Mouse (Mus musculus) T-cell, adult 2 months (primary cell): Measurements from ENCODE around the gene Csad.
"Not testable (repeated sequence)": the region's sequence is repeated elsewhere in the genome, so short reads cannot be mapped to it uniquely, and the experiment has no call there.

Experiments
- DNase-seq: peaks from one replicate; pipeline ENCODE4 v3.0.0; 2022; ENCODE audit warnings: low spot score

Csad gene

DNA sequence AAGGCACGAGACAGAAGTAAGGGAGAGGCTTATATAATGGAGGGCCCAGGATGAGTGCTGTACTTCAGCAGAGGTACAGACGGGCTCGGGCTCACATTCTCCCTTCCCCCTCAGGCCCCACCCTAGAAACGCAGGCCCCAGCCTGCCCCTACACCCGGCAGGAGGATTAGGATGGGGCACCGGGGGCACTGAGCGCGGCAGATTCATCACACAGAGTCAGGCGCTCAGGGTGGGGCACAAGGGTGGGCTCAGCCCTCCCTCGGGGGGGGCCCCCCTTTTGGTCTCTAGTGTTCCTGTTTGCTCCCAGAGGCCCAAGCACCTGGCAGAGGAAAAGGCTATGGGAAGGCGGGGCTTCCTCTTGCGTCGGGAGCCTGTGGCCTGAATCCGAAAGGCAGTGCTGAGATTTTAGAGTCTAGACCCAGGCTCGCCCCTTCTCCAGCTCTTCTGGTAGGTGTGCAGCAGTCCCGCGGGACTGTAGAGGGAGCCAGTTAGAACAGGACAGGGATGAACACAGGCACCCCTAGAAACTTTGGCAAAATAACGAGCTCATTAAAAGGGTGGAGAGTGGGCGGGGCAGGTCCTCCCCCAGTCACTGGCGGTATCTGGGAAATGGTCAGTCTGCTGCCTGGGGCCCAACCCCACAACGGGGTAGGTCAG, 31.0 kb upstream of the Csad start:
- no peak for DNase-seq

GRCm38 (mm10) chr15:102233896-102234295, 29.4 kb upstream of the Csad start:
- DNase-seq: no peak

DNA sequence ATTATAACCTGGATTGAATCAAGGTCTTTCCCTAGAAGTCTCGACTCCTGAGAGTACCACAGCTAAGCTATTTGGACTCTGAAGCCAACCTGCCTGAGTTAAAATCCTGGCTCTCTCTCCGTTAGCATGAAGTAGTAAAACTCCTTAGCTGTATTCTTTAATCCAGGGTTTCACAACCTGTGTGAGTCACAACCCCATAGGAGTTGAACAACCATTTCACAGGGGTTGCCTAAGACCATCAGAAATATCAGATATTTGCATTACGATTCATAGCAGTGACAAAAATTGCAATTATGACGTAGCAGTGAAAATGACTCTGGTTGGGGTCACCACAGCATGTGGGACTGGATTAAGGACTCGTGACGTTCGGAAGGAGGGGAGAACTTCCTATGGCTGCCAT, 28.2 kb upstream of the Csad start:
- DNase-seq: no peak

- peak; percentile 72 for DNase-seq
Measured at GRCm38 (mm10) chr15:102231748-102232147, 27.2 kb upstream of the Csad start, which contains the start of gene Itgb7. Gene Itgb7, minus strand, starts transcription at chr15:102231944.

- DNase-seq: peak; percentile 56
Measured at GRCm38 (mm10) chr15:102230408-102231321, 26.1 kb upstream of the Csad start.

DNA sequence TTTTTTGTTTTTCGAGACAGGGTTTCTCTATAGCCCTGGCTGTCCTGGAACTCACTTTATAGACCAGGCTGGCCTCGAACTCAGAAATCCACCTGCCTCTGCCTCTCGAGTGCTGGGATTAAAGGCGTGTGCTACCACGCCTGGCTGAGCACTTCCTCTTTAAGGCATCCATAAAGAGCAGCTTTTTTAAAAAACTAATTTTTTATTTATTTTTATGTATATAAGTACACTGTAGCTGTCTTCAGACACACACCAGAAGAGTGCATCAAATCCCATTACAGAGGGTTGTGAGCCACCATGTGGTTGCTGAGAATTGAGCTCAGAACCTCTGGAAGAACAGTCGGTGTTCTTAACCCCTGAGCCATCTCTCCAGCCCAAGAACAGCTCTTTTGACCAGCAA, 21.1 kb upstream of the Csad start:
- DNase-seq: not testable (repeated sequence)

GRCm38 (mm10) chr15:102224992-102225617, 20.6 kb upstream of the Csad start:
- peak; percentile 86 for DNase-seq

GRCm38 (mm10) chr15:102224186-102224991, 19.9 kb upstream of the Csad start:
- peak; percentile 80 for DNase-seq

GRCm38 (mm10) chr15:102222386-102222785, 17.9 kb upstream of the Csad start:
- DNase-seq: no peak

- no peak for DNase-seq
Measured at GRCm38 (mm10) chr15:102217325-102217724, 12.8 kb upstream of the Csad start.

DNA sequence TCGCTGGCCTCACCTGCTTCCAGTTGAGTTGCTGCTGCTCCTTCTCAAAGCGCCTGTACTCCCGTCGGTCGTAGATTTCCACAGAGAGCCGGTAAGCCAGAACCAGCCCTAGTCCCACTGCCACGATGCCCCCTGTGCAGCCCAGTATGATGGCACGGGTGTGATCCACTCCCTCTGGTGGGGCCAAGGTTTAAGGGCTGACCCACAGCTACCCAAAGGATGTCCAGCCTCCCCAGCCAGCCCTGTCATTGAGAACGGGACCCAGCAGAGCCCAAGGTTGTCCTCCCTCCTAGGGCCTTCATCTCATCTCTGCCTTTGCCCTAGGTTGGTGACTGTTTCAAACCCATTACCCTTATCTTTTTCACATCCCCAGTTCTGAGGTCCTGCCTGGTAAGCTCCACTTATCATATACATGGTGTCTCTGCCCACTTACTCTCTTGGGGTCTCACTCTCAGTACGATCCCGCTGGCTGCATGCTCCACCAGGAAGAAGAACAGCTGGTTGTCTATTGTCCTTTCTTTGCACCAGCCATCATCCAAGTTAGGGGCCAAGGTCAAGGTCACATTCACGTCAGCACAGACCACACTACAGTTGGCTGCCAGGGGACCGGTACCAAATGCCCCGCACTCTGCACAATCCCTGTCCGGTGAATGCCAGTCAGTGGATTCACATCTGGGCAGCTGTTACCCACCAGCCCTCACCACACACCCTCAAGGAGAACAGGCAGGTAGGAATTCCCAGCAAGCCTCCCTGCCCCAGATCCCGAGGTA, 12.1 kb upstream of the Csad start:
- DNase-seq: no peak

GRCm38 (mm10) chr15:102215624-102216023, 11.1 kb upstream of the Csad start:
- DNase-seq: no peak

GRCm38 (mm10) chr15:102214132-102214531, 9.6 kb upstream of the Csad start:
- DNase-seq: no peak

GRCm38 (mm10) chr15:102211895-102212294, 7.4 kb upstream of the Csad start:
- no peak for DNase-seq

DNA sequence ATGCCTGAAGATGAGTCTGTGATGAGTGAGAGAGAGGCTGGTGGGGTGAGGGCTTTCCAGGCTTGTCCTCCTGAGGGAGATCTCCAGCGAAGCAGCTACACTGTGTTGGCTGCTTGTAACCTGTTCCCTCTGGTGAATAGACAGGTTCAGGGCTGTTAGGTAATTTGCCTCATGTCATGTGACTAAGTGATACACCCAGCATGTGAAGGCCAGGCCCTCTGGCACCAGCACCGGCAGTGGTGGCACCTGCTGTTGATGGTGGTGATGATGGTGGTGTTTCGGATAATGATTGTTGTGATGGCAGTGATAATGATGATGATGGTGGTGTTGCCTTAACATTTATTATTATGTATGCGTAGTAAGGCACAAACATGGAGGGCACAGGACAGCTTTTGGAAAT, 6.3 kb upstream of the Csad start:
- no peak for DNase-seq

DNA sequence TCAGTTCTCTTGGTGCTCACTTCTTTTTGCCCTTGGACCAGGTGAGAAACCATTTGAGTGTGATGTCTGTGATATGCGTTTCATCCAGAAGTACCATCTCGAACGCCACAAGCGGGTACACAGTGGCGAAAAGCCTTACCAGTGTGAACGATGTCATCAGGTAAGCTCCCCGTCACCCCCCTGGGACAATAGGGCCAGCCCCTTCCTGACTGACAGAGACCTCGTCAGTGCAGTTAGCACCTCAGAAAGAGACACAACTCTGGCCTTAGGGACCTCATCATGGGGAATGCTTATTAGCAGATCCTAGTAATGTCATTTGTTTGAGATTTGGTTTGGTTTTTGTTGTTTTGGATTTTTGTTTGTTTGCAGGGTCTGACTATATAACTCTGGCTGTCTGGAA, 4.6 kb upstream of the Csad start:
- DNase-seq: no peak

GRCm38 (mm10) chr15:102208092-102208561, 3.6 kb upstream of the Csad start:
- peak; percentile 33 for DNase-seq

DNA sequence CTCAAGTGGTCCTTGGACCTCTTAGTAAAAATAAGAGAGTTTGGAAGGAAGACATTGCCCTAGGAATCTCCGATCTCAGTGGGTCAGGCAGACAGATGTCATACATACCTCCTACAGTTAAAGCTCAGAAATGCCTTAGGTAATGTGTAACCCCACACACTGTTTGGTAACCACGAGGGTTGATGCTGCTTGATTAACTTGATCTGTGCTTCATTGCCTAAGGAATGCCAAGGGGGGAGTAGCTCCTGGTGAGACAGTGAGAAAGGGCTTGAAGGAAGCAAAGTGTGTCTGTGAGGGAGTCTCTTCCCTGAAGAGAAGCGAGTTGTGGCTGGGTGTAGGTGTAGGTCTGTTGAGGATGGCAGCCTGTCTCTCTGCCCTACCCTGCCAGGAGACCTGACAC, 2.8 kb upstream of the Csad start:
- DNase-seq: no peak

- DNase-seq: peak; percentile 38
Measured at GRCm38 (mm10) chr15:102205779-102206178, 1.3 kb upstream of the Csad start.

DNA sequence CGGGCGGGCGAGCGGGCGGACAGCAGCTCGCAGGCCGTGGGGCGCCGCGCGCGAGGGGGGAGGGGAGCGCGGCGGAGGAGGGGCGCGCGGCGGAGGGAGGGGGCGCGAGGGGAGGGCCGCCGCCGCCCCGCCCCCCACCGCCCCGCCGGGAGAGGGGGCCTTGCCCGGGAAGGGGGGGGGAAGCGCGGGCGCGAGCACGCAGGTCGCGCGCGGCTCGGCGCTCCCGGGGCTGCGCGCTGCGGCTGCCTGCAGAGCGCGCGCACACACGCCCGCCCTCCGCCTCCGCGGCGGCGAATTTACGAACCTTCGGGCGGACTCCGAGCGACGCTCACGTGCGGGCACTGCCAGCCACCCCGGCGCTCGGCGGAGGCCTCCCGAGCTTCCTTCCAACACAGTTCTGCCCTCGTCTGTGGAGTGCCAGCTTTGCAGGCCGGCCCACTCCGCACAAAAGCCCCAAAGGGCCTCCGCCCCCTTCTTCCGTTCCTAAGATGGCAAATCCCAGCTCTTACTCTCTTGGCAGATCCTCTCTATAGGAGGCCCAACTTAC, 616 bp downstream of the Csad start:
- peak; percentile 72 for DNase-seq
